Mouse (Mus musculus) neutrophil, adult 5-6 weeks (primary cell): ENCODE data around the gene Stk40. TPM values are rescaled to one million over a fixed set of nuclear protein-coding genes. Genes with fewer than 3 reads are reported as not detected.
"Not testable (repeated sequence)": the region's sequence is repeated elsewhere in the genome, so short reads cannot be mapped to it uniquely, and the experiment has no call there.

Source experiments
- ATAC-seq: fragments of 151-379, 151-347 bp; 2 replicates; pipeline ENCODE4 v1.8.0; 2017; ENCODE audit warnings: mild to moderate bottlenecking, moderate TSS enrichment; ENCODE audit not compliant: insufficient number of reproducible peaks, poor library complexity, low FRiP score, severe bottlenecking; ENCODE audit errors: extremely low read depth
- total RNA-seq: library from RNA; stranded (forward); fragments of 200-1000 nt; gene quantifications from 2 replicates; pipeline ENCODE4 v1.2.3, GENCODE M21; 2017

The Stk40 gene
- total RNA-seq, 1 experiment from 2014 or later = 65.2 TPM

DNA sequence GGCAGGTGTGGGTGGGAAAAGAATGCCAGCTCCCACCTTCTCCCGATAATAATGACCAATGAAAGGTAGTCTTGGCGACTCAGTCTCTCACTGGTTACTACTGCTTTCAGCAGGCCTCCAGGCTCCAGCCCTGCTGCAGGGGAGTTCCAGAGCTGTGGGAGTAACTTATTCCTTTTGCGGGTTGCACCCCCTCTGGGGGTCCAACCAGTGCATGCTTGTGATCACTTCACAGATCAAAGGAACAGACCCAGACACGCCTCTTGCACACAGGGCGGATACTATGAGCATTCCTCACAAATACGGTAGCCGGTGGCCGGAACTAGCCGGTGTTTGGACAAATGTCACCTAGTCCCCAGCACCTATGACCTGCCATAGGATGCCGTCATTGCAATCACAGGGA is 46.0 kb downstream of the Stk40 start:
- no peak for ATAC-seq

DNA sequence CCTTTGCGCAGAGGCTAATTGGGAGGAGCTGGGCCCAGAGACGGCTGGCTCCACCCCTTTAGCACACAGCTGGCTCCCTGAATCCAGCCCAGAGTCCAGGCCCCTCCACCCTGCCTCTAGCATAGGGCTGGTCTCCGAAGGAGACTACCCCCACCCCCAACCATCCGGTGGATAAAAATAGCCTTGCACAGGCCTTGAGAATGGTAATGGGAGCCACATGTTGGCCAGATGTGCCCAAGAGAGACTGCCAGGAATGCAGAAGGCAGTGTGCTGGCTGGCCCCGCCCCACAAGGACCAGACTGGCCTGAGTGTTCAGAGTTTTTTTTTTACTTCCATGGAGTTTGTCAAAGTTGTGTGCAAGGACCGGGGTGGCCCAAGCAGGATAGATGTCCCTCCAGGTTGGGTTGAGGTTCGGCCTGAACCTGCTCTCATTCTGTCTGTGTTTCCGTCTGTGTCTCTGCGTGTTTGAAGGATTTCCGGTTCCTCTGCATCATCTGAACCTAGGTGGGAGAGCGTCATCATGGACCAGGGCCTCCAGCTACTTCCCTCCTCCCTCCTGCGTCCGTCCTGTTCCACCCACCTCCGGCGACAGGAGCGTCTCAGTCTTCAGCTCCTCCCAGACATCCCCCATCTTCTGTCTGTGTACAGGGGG is 46.7 kb downstream of the Stk40 start:
- no peak for ATAC-seq

DNA sequence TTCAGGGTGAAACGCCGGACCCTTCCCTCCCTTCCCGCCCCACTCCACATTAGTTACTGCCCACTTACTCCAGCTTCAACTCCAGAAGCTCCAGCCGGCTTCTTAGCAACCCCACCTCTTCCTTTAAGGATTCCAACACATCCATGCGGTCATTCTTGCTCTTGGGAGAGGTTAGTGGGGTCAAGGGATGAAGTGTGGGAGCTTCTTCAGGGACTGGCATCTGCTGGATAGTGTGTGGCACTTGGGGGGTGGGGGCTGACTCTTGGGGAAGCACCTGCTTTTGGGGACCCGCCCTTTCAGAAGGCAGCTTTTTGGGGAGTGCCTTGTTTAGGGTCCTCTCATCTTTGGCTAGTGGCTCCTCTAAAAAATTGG is 47.2 kb downstream of the Stk40 start:
- ATAC-seq = no peak

DNA sequence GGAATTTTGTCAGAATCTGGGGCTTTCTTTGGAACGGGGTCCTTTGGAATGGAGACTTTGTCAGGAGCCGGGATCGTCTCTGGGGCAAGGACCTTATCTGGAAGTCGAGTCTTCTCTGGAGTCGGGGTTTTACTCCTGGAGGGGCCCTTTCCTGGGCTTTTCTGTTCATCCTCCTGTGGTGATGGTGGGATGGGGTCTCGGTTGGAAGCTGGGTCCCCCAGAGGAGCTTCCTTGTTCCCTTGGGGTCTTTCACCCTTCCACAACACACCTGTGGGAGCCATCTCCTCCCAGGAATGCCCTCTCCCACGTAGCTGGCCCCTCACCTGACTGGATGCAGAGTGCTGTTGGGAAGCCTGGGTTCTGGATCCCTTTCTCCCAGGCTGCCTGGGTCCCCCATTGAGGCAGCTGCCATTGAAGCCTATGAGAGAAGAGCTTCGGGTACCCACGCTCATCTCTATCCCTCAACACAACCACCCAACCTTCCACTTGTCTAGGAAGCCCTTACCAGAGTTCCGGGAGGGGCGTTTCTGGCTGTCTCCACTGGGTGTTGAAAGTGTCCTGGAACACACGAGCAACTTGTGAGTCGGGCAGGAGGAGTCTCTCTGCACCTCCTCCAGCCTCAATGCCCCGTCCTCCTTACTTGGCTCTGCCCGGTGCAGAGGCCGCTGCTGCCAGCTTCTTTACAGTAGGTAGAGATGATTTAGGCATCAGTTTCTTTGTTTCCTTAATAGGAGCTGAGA is 48.1 kb downstream of the Stk40 start:
- no peak for ATAC-seq

DNA sequence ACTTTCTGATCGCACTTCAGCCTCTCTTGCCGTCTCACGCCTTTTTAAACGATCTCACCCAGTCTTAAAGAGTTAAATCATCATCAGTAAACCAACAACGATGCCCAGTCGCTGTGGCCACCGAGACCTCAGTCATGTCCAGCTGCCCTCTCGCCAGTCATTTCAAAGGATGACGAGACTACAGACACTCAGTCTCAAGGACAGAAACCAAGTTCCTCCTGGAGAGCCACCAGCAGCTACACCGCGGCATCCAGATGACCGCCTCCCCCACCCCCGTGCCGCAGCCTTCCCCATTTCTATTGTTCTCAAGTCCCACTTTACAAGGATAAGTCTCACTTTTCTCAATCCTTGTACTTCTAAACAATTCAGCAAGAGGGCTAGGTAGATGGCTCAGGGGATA is 49.1 kb downstream of the Stk40 start:
- no peak for ATAC-seq

DNA sequence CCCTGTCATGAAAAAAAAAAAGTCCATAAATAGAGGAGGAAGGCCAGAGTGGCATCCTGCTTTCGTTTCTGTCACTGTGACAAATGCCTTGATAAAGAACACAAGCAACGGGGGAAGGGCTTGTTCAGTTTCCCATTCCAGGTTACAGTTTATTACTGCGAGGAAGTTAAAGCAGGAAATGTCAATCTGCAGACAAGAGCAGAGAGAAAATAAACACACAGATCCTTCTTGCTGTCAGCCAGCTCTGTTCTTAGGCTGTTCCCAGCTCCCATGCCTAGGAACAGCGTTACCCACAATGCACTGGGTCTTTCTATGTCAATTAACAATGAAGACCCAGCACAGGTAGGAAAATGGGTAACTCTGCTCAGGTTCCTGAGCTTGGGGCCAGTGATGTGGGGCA is 51.4 kb downstream of the Stk40 start:
- no peak for ATAC-seq

DNA sequence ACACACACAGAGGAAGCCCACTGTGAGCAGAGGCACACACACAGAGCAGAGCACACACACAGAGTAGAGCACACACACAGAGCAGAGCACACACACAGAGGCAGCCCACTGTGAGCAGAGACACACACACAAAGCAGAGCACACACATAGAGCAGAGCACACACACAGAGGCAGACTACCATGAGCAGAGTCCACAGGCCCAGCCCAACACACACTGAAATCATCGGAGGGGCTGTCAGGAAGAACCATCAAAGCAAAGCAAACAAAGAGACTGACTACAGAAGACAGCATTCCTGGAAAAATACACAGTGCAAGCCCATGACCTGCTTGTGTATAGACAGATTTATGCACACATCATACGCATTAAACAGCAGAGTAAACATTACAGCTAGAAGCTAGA is 52.1 kb downstream of the Stk40 start:
- ATAC-seq = no peak

DNA sequence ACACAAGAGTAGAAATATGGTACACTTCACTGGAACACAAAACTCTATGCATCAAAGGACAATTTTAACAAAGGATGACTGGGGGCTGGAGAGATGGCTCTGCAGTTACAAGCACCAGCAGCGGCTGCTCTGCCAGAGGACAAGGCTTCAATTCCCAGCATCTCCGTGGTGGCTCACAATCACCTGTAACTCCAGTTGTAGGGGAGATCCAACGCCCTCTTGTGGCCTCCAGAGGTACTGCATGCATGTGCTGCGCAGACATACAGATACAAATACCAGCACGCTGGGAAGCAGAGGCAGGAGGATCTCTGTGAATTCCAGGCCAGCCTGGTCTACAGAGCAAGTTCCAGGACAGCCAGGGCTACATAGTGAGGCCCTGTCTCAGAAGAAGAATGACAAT is 52.9 kb downstream of the Stk40 start:
- ATAC-seq = no peak

DNA sequence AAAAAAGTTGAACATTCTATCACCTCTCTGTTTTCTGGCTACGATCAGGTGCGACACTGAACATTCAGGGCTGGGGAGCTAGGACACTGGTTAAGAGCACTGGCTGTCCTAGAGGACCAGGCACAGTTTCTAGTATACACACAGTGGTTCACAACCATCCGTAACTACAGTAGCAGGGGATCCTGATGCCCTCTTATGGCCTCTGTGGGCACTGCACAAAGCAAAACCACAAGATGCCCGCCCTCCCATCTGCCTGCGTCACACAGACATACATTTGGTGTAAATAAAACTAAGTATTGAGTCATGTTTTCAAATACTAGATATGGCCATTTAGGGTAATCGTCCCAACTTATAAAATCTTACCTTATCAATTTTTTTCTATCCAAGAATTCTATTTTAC is 53.8 kb downstream of the Stk40 start:
- no peak for ATAC-seq

DNA sequence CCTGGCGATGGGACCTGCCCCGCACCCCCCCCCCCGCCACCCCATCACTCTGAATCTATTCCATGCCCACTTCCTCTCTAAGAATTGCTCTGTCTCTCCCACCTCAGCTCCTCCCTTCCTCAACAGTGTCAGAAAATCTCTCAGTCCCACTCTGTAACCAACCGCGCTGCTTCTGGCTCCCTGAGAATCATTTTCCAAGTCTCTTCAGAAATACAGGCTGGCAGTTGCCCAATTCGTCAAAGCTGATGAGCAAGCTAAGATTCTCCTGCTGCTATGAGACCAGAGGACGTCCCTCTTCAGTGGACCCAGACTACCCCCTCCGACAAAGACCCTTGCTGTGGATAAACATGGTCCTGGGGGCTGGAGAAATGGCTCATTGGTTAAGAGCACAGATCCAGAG is 55.7 kb downstream of the Stk40 start:
- ATAC-seq = no peak

DNA sequence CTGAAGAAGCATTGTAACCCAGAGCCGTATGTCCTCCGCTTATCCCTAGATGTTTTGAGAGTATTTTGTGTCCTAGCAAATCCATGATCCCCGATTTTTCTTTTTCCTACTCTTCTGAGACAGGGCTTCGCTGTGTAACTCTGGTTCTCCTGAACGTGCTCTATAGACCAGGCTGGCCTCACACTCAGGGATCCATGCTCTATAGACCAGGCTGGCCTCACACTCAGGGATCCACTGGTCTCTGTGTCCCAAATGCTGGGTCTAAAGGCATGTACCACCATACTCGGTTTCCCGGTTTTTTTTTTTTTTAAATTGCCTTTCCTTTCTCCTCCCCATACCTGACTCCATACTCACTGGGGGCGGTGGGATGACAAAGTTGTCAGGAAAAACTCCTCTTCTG is 57.2 kb downstream of the Stk40 start:
- ATAC-seq = no peak

DNA sequence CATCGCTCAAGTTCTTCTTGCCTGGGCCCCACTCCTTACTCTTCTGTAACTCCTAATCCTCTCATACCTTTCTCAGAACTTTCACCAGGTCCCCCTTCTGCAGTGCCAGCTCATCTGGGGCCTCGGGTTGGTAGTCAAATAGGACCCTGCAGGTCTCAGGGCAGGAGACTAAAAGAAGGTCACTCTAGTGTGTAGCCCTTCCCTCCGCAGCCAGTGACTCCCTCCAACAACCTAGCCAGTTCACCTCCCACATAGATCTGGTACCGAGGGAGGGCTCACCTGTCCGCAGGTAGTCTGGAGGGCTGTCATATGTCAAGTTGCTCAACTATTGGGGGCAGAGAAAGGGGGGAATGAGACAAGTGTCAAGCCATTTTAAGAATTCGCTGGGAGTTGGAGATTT is 57.7 kb downstream of the Stk40 start:
- ATAC-seq = no peak

DNA sequence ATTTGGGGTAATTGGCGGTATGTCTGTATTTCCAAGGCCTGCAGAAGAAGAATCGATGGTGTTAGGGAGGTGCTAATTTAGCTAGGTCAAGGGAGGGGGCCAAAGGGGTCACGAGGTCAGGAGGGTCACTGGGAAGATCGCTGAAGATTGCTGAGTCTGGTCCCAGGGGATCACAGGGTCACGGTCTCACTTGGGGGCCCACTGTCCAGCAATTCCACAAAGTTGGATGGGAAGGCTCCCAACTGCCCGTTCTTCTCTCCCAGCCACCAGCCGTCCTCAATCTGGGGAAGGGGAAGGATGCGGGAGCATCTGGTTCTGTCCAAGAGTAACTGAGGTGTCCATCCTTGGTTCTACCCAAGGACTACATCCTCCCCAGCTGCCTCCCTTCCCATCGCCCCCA is 58.2 kb downstream of the Stk40 start:
- no peak for ATAC-seq

DNA sequence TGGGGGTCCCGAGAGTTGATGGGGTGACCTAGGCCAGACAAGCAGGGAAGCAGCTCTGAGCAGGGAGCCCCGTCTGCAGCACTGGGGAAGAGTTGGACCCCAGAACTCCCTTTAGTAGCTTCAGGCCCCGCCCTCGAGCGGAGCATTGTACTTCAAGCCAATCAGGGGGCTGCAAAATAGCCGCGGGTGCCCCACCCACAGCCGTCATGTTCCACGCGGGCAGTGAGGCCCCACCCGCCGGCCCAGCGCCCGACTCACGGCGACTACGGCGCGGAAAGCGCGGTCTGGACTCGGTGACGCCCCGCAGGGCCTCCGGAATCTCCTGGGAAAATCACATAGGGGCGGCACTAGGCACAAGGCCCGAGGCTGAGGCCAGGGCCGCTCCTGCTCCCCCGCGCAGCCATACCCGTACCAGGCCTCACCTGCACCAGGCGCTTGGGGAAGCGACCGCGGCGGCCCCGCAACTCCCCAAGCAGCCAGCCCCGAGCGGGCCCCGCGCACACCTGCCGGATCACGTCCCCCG is 58.8 kb downstream of the Stk40 start:
- peak; percentile 78 for ATAC-seq

DNA sequence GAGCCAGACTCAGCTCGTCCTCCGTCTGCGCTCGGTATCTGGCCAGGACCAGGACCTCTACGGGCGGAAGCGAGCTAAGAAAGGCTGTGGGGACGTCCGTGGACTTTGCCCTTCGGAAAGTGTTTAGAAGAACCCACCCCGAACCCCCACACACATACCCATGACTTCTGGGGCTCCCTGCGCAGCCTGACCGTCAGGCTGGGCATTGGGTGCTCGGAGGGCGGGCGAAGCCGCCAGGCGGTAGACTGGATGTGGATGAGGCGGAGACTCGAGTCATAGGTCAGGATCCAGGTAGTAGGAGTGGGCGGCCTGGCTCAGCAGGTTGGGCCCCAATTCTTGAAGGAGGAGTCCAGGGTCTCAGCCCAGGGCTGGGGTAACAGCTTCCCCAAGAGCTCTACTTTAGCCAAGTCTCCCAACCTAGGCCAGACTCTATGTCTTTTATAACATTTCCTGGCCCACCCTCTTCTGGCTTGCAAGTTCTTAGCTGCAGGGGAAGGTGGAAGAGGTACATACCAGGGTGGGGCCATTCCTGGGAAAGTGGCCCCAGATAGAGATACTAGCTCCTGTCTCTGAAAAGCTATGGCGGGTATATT is 59.4 kb downstream of the Stk40 start, which contains the start of gene Sh3d21:
TSS of gene Sh3d21 (minus strand) at position 425 of the 593 bp plus-strand sequence.
- ATAC-seq = no peak

DNA sequence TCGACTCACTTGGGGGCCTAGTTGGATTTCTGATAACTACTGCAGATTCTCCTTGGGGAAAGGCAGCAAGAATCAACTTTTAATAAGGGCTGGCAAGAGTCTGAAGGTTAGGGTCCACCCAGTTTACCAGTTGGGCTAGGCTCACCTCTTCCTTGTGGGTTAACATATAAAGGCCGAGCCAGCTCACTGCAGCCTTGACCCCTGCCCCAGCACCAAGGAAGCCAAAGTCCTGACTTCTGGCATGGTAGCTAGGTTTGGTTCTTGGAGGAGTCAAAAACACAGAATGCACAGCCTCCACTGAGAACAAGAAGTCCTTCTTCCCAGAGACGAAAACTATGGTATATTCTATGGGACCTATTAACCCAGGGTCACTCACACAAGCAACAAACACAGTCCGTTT is 59.9 kb downstream of the Stk40 start:
- ATAC-seq = no peak

DNA sequence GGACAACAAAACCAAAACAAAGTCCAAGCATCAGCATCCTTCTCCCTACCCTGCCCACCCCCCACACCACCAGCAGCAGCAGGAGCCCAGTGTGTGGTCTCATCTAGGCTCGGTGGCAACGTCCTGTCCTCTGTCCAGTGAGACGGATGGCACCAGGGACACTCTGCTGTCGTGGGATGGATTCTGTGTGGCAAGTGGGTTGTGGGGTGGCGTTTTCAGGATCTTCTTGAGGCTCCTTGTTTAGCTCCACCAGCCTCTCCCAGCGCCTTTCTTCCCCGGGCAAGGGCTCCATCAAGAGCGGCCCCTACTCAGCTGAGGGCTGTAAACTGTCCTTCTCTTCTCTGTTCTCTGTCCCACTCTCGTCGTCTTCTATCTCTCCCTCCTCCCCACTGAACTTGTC is 61.3 kb downstream of the Stk40 start:
- not testable (repeated sequence) for ATAC-seq

DNA sequence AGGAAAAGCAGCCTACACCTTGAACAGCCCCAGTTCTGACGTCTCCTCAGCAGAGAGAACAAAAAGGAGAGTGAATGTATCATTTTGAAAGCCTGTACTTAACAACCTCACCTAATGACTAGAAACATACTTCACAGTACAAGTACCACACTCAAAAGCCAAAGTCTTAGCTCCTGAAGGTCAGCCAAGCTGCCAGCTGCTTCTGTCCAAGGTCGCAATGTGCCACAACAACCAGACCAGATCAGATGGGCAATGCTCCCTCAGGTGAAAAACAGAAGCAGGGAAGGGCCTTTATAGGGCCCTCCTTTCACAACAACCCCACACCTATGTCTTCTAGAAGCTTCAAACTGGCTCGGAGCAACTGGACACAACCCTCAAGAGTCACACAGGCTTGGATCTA is 62.3 kb downstream of the Stk40 start:
- no peak for ATAC-seq

DNA sequence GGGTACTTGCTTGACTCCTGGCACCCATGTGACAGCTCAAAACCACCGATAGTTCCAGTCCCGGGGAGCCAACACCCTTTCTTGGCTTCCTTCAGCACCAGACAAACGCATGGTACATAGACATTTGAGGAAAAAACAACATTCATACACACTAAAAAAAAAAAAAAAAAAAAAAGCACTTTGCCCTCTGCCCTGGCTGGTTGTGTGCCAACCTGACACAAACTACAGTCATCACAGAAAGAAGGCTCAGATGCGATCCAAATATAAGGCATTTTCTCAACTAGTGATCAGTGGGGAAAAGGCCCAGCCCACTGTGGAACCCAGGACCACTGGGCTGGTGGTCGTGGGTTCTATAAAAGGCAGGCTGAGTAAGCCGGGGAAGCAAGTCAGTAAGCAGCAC is 65.1 kb downstream of the Stk40 start:
- no peak for ATAC-seq

DNA sequence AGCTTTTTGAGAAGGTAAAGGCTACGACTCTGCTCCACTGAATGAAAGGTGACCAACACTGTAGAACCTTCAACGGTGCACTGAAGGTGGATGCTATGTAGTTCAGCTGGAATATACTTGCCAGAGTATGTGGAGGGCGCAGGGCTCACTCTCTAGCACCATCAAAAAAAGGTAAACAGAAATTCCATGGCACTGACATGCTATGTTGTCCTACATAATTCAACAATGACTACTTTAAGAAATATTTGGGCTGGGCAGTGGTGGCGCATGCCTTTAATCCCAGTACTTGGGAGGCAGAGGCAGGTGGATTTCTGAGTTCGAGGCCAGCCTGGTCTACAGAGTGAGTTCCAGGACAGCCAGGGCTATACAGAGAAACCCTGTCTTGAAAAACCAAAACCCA is 67.0 kb downstream of the Stk40 start:
- not testable (repeated sequence) for ATAC-seq
